Mouse (Mus musculus): ENCODE results near the gene Lhb. TPM values are rescaled to one million over a fixed set of nuclear protein-coding genes. Genes with fewer than 3 reads are reported as not detected.
A peak's percentile ranks its signal among the peaks of the same experiment; 100 is the strongest.
"Not testable (repeated sequence)": the region's sequence is repeated elsewhere in the genome, so short reads cannot be mapped to it uniquely, and the experiment has no call there.

The Lhb gene
- 0.45 and 0.63 TPM in 2 replicates for polyA plus RNA-seq (2015; fragmentation: Nextera tagmentation; extraction: Ambion mirVana)

GRCm38 (mm10) chr7:45420615-45420919, at the start of gene Lhb:
TSS of gene Lhb (plus strand) at chr7:45420820.
- no peaks in the 10 kb centered on the region for H3K9me3 ChIP-seq
- peaks cover 54% of the 10 kb centered on the region for H3K27me3 ChIP-seq (replicated peaks)
- no peak for ATAC-seq (replicated peaks)
- peaks cover 39% of the 10 kb centered on the region for H3K36me3 ChIP-seq (replicated peaks)
- 71% methylated on average over 6 of the region's 6 CpGs for WGBS
- H3K4me3 ChIP-seq = no peak within 1 kb of the TSS
- no peak within 1 kb of the TSS for H3K4me2 ChIP-seq
- no peak within 1 kb of the TSS for H3K9ac ChIP-seq
- H3K4me1 ChIP-seq = no peaks in the 10 kb centered on the region
- no peak within 1 kb of the TSS for H3K27ac ChIP-seq

DNA sequence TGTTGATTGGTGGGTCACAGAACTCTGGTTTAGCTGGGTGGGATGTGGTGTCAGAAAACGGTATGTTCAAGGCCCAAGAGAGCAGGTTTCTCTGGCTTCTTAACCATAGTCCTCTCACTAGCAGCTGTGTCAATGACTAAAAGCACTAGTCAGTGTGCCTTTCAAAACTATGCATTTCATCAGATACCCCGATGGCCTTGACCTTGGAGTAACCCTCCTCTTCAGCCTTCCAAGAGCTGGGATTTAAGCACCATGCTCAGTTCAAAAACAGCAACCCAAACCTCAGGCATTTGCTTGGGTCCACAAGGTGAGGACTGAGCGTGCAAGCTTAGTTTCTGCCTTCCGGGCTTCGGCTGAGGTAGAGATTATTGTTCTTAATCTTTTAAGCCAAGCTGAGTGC, 48.2 kb upstream of the Lhb start:
- Histone ChIP-seq H3K36me3 (replicated peaks) (peaks cover 29% of the 10 kb centered on the region), H3K27me3 (replicated peaks) (peaks cover 7% of the 10 kb centered on the region; the same call in 1 of the 2 replicates), H3K9ac (no peak overlapping the region), H3K4me3 (no peak overlapping the region), H3K9me3 (no peaks in the 10 kb centered on the region), H3K4me1 (peaks cover 29% of the 10 kb centered on the region), H3K27ac (no peak overlapping the region), H3K4me2 (no peak overlapping the region)
- ATAC-seq (replicated peaks) = no peak
- WGBS = 86% methylated on average over 5 of the region's 5 CpGs

DNA sequence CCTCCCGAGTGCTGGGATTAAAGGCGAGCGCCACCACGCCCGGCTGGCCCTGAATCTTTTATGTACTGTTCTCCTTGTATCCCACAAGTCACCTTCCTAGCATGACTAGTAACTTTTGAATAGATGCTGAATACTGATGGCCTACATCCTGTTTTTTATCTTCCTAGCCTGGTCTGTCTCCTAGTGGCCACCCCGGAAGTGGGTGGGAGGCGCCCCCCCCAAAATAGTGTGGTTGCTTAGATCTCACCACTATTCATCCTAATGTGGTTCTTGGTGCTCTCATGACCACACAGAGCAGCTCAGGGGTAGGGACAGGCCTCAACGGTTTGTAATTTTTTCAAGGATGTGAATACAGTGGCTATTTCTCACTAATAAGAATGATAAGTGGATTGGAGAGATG, 46.0 kb upstream of the Lhb start:
- H3K9me3 ChIP-seq = no peaks in the 10 kb centered on the region
- peaks cover 13% of the 10 kb centered on the region for H3K4me1 ChIP-seq
- no peak overlapping the region for H3K4me2 ChIP-seq
- H3K36me3 ChIP-seq (replicated peaks) = peaks cover 35% of the 10 kb centered on the region
- 97% methylated on average over 8 of the region's 8 CpGs for WGBS
- no peak overlapping the region for H3K9ac ChIP-seq
- H3K27me3 ChIP-seq (replicated peaks) = no peaks in the 10 kb centered on the region
- ATAC-seq (replicated peaks) = no peak
- H3K4me3 ChIP-seq = no peak overlapping the region
- no peak overlapping the region for H3K27ac ChIP-seq

DNA sequence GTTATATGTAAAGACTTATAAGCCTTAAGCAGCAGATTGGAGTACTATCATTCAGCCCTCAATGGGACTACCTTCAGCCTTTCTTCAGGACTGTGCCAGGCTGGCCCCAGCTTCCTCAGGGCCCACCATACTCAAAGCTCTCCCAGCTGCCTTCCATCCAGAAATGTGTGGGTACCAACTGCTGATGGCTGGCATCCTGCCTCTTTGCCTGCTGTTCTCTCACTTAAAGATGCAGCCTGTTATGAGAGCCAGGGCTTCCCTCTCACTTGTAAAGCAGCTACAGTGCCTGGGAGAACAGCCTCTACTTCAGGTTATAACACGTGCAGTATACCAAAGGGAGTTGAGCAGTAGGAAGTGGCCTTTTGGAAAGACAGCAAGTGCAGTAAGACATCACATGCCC, 44.6 kb upstream of the Lhb start:
- H3K4me1 ChIP-seq = no peaks in the 10 kb centered on the region
- H3K27me3 ChIP-seq (replicated peaks) = no peaks in the 10 kb centered on the region
- H3K9ac ChIP-seq = no peak overlapping the region
- no peaks in the 10 kb centered on the region for H3K9me3 ChIP-seq
- no peak overlapping the region for H3K4me2 ChIP-seq
- H3K4me3 ChIP-seq = no peak overlapping the region
- ATAC-seq (replicated peaks) = no peak
- H3K27ac ChIP-seq = no peak overlapping the region
- H3K36me3 ChIP-seq (replicated peaks) = peaks cover 48% of the 10 kb centered on the region
- 93% methylated on average over 1 of the region's 1 CpGs for WGBS

GRCm38 (mm10) chr7:45386077-45386476, 34.5 kb upstream of the Lhb start:
- H3K9ac ChIP-seq = no peak overlapping the region
- H3K27me3 ChIP-seq (replicated peaks) = no peaks in the 10 kb centered on the region
- H3K4me1 ChIP-seq = no peaks in the 10 kb centered on the region
- WGBS = 86% methylated on average over 3 of the region's 3 CpGs
- H3K4me2 ChIP-seq = no peak overlapping the region
- H3K9me3 ChIP-seq = no peaks in the 10 kb centered on the region
- peaks cover 78% of the 10 kb centered on the region for H3K36me3 ChIP-seq (replicated peaks)
- ATAC-seq (replicated peaks) = no peak
- H3K27ac ChIP-seq = no peak overlapping the region
- no peak overlapping the region for H3K4me3 ChIP-seq

DNA sequence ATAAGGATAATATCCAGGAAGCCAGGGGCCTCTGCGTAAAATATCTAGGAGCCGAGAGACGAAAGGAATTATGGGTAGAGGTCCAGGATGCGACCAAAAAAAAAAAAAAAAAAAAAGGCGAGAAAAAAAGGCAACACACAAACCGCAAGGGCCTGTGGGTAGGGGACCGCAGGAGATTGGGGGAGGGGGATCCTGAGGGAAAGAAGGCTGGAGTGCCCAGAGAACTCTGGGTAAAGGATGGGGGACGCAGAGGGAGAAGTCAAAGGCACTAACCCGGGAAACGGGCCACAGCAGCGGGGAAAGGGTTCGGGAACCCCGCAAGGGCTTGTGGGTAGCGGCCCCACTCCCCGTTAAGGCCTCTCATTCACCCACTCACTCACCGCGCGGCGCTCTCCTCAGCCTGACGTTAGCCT, 25.5 kb upstream of the Lhb start:
- H3K27me3 ChIP-seq (replicated peaks) = no peaks in the 10 kb centered on the region
- peaks cover 19% of the 10 kb centered on the region for H3K36me3 ChIP-seq (replicated peaks)
- peak overlapping the region; percentile 92 for H3K27ac ChIP-seq
- peak overlapping the region; percentile 82 for H3K4me2 ChIP-seq
- H3K4me3 ChIP-seq = peak overlapping the region; percentile 59
- H3K9ac ChIP-seq = peak overlapping the region; percentile 74
- WGBS = 0% methylated on average over 19 of the region's 20 CpGs
- H3K4me1 ChIP-seq = peaks cover 22% of the 10 kb centered on the region
- ATAC-seq (replicated peaks) = peak; percentile 84
- H3K9me3 ChIP-seq = no peaks in the 10 kb centered on the region

GRCm38 (mm10) chr7:45395578-45396336, 24.9 kb upstream of the Lhb start, which contains the start of gene Snrnp70:
TSS of gene Snrnp70 (minus strand) at chr7:45395742.
- peak; percentile 96 for ATAC-seq (replicated peaks)
- WGBS = under 1% methylated on average over 60 of the region's 60 CpGs
- H3K36me3 ChIP-seq (replicated peaks) = peaks cover 13% of the 10 kb centered on the region

DNA sequence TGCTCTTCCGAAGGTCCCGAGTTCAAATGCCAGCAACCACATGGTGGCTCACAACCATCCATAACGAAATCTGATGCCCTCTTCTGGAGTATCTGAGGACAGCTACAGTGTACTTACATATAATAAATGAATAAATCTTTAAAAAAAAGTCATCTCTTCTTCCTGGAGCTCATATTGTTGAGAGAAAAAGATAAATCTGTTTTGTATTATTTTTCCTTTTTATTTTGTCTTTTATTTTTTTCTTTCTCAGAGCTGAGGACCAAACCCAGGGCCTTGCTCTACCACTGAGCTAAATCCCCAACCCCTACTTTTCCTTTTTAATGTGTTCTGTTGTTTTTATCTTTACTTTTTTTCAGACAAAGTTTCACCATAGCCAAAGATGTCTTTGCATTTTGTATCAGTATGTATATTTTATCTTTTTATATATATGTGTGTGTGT, 24.3 kb upstream of the Lhb start:
- not testable (repeated sequence) for H3K9me3 ChIP-seq; H3K36me3 ChIP-seq (replicated peaks); H3K27me3 ChIP-seq (replicated peaks)
- Histone ChIP-seq H3K4me1 (peaks cover 22% of the 10 kb centered on the region), H3K4me3 (peak overlapping the region; percentile 59), H3K27ac (peak overlapping the region; percentile 85), H3K4me2 (peak overlapping the region; percentile 54), H3K9ac (0 out of 2 replicates have a peak overlapping the region, but pooled peaks have one; percentile 31)
- peak; percentile 49; the same call in 1 of the 2 replicates for ATAC-seq (replicated peaks)
- WGBS = 4% methylated on average over 3 of the region's 3 CpGs

More at GRCm38 (mm10) chr7:45395578-45396336, 24.9 kb upstream of the Lhb start, which contains the start of gene Snrnp70:
- Histone ChIP-seq H3K27me3 (replicated peaks) (no peaks in the 10 kb centered on the region), H3K4me1 (peaks cover 22% of the 10 kb centered on the region), H3K4me3 (peak within 1 kb of the TSS; percentile 59), H3K4me2 (peak within 1 kb of the TSS; percentile 82), H3K9me3 (no peaks in the 10 kb centered on the region), H3K9ac (peak within 1 kb of the TSS; percentile 74), H3K27ac (peak within 1 kb of the TSS; percentile 92)

DNA sequence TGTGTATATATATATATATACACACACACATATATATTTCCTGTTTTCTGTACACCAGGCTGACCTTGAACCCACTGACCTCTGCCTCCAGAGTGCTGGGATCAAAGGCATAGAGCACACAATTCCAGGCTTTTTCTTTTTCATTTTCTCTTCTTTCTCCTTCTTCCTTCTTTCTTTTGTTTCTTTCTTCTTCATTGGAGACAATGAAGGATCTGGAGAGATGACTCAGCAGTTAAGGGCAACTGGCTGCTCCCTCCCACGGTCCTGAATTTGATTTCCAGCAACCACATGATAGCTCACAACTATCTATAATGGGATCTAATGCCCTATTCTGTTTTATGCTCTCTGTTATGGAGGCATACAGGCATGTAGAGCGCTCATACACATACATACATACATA, 23.8 kb upstream of the Lhb start:
- no peaks in the 10 kb centered on the region; the same call in 1 of the 2 replicates for H3K27me3 ChIP-seq (replicated peaks)
- no peak overlapping the region for H3K9ac ChIP-seq
- H3K9me3 ChIP-seq = no peaks in the 10 kb centered on the region
- no peak for ATAC-seq (replicated peaks)
- H3K27ac ChIP-seq = no peak overlapping the region
- no peak overlapping the region for H3K4me2 ChIP-seq
- H3K36me3 ChIP-seq (replicated peaks) = peaks cover 6% of the 10 kb centered on the region; the same call in 1 of the 2 replicates
- 80% methylated on average over 2 of the region's 2 CpGs for WGBS
- H3K4me3 ChIP-seq = no peak overlapping the region
- H3K4me1 ChIP-seq = peaks cover 22% of the 10 kb centered on the region

- no peaks in the 10 kb centered on the region for H3K36me3 ChIP-seq (replicated peaks)
- H3K9me3 ChIP-seq = no peaks in the 10 kb centered on the region
- H3K27ac ChIP-seq = no peak overlapping the region
- H3K4me2 ChIP-seq = no peak overlapping the region
- peaks cover 27% of the 10 kb centered on the region for H3K27me3 ChIP-seq (replicated peaks)
- 71% methylated on average over 10 of the region's 10 CpGs for WGBS
- H3K4me3 ChIP-seq = no peak overlapping the region
- H3K4me1 ChIP-seq = peaks cover 5% of the 10 kb centered on the region
- H3K9ac ChIP-seq = no peak overlapping the region
- ATAC-seq (replicated peaks) = no peak
Observed at GRCm38 (mm10) chr7:45401521-45402085, 19.0 kb upstream of the Lhb start.

DNA sequence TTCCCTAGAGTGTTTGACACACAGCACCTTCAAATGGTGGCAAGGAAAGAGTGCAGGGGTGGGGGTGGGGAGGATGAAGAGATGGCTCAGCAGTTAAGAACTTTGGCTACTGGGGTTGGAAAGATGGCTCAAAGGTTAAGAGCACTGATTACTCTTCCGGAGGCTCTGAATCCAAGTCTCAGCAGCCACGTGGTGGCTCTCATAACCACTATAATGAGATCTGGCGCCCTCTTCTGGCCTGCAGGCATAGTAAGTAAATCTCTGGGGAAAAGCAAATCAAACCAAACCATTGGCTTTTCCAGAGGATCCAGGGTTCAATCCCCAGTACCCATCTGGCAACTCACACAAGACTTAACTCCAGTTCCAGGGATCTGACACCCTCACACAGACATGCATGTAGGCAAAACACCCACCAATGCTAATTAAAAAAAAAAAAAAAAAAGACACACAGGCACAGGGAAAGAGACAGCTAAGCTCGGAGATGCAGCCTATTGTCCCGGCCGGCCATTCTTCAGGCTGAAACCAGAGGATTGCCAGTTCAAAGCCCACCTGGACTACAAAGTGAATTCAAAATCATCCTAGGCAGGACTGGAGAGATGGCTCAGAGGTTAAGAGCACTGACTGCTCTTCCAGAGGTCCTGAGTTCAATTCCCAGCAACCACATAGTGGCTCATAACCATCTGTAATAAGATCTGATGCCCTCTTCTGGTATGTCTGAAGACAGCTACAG, 16.9 kb upstream of the Lhb start:
- Histone ChIP-seq H3K4me1 (peaks cover 9% of the 10 kb centered on the region), H3K4me3 (no peak overlapping the region), H3K9me3 (no peaks in the 10 kb centered on the region), H3K27ac (no peak overlapping the region), H3K9ac (no peak overlapping the region), H3K27me3 (replicated peaks) (peaks cover 47% of the 10 kb centered on the region), H3K36me3 (replicated peaks) (no peaks in the 10 kb centered on the region), H3K4me2 (no peak overlapping the region)
- no peak for ATAC-seq (replicated peaks)
- 46% methylated on average over 6 of the region's 6 CpGs for WGBS

Measured in midbrain, embryonic 15.5 days (tissue).